Mouse (Mus musculus) kidney, embryonic 14.5 days (tissue): ENCODE data around the gene Stk17b. TPM values are rescaled to one million over a fixed set of nuclear protein-coding genes. Genes with fewer than 3 reads are reported as not detected.

Experiments
- ATAC-seq: fragments of 200-750 bp; cut with Nextera tagmentation; 2 replicates; pipeline ENCODE4 v1.8.0; 2017; ENCODE audit warnings: moderate number of reproducible peaks, mild to moderate bottlenecking, moderate TSS enrichment, moderate library complexity; ENCODE audit not compliant: low FRiP score, low TSS enrichment
- H3K27ac ChIP-seq: fragments of 300-500 bp; sonication (generic); 2 replicates; pipeline ENCODE4 v1.5.1; 2014; ENCODE audit warnings: low read depth, mild to moderate bottlenecking, low read length, moderate library complexity, mixed read lengths
- H3K27me3 ChIP-seq: fragments of 300-500 bp; sonication (generic); 2 replicates; pipeline ENCODE4 v1.6.1; 2014; ENCODE audit warnings: mild to moderate bottlenecking, low read length; ENCODE audit not compliant: control insufficient read depth, insufficient read depth
- H3K36me3 ChIP-seq: fragments of 300-500 bp; sonication (generic); 2 replicates; pipeline ENCODE4 v1.6.1; 2014; ENCODE audit warnings: low read length, mixed read lengths; ENCODE audit not compliant: control insufficient read depth, insufficient read depth
- H3K4me1 ChIP-seq: fragments of 300-500 bp; sonication (generic); 2 replicates; pipeline ENCODE4 v1.6.1; 2014; ENCODE audit warnings: low read length, mixed read lengths; ENCODE audit not compliant: control insufficient read depth, insufficient read depth
- H3K4me2 ChIP-seq: fragments of 300-500 bp; sonication (generic); replicated peaks from 2 replicates; pipeline ENCODE4 v1.6.1; 2014; ENCODE audit warnings: low read depth, mild to moderate bottlenecking, low read length
- H3K4me3 ChIP-seq: fragments of 300-500 bp; sonication (generic); 2 replicates; pipeline ENCODE4 v1.5.1; 2014; ENCODE audit warnings: mild to moderate bottlenecking, low read length
- H3K9ac ChIP-seq: fragments of 300-500 bp; sonication (generic); 2 replicates; pipeline ENCODE4 v1.6.1; 2014; ENCODE audit warnings: low read depth, mild to moderate bottlenecking, low read length, moderate library complexity
- H3K9me3 ChIP-seq: fragments of 300-500 bp; sonication (generic); 2 replicates; pipeline ENCODE4 v1.6.1; 2016; ENCODE audit warnings: low read length; ENCODE audit not compliant: control insufficient read depth
- WGBS: fragments of 180-500 bp; shearing (Covaris S2); extraction: QIAGEN DNeasy Blood & Tissue Kit; methylation state at CpG from one replicate; pipeline ENCODE4 v1.1.7; 2014; 5-methylcytosine and 5-hydroxymethylcytosine counted together
- polyA plus RNA-seq: library from polyadenylated mRNA; unstranded; fragments of >200 nt; fragmentation: Nextera tagmentation; extraction: Ambion mirVana; gene quantifications from 2 replicates; pipeline ENCODE4 v1.2.1, GENCODE M21; 2014

The Stk17b gene
- polyA plus RNA-seq, 1 experiment from 2014 or later, result 13.1 TPM

DNA sequence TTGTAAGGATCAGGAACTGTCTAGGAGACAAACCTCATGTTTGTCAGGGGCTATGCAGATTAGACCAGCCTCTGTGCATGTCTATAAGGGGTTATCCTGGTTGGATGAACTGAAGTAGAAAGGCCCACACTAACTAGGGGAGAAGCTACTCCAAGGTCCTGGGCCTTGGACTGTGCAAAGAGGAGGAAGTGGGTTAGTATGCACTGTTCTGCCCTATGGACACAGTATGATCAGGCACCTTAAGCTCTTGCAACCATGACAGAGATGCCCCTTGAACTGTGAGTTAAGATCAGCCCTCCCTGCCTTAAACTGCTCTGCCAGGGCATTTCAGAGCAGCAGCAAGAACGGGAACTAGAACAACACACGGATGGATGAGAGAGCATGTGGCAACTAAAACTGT, 31.3 kb upstream of the Stk17b start:
- no peak for ATAC-seq
- Histone ChIP-seq H3K27ac (no peak overlapping the region), H3K4me2 (no peak overlapping the region), H3K9me3 (no peaks in the 10 kb centered on the region), H3K27me3 (no peaks in the 10 kb centered on the region), H3K4me1 (no peaks in the 10 kb centered on the region), H3K4me3 (no peak overlapping the region), H3K36me3 (no peaks in the 10 kb centered on the region), H3K9ac (no peak overlapping the region)
- 24% methylated on average over 2 of the region's 2 CpGs for WGBS

- no peaks in the 10 kb centered on the region for H3K4me1 ChIP-seq
- H3K4me3 ChIP-seq, result no peak overlapping the region
- 65% methylated on average over 2 of the region's 2 CpGs for WGBS
- no peaks in the 10 kb centered on the region for H3K9me3 ChIP-seq
- no peaks in the 10 kb centered on the region for H3K36me3 ChIP-seq
- H3K4me2 ChIP-seq, result no peak overlapping the region
- no peak overlapping the region for H3K27ac ChIP-seq
- no peaks in the 10 kb centered on the region for H3K27me3 ChIP-seq
- ATAC-seq, result no peak
- H3K9ac ChIP-seq, result no peak overlapping the region
Observed at GRCm38 (mm10) chr1:53814077-53814705, 29.2 kb upstream of the Stk17b start.

GRCm38 (mm10) chr1:53811919-53812318, 26.9 kb upstream of the Stk17b start:
- H3K36me3 ChIP-seq, result no peaks in the 10 kb centered on the region
- no peak overlapping the region for H3K9ac ChIP-seq
- H3K27ac ChIP-seq, result no peak overlapping the region
- WGBS, result 83% methylated on average over 4 of the region's 4 CpGs
- no peak overlapping the region for H3K4me3 ChIP-seq
- H3K4me2 ChIP-seq, result no peak overlapping the region
- no peaks in the 10 kb centered on the region for H3K4me1 ChIP-seq
- ATAC-seq, result no peak
- no peaks in the 10 kb centered on the region for H3K27me3 ChIP-seq
- H3K9me3 ChIP-seq, result no peaks in the 10 kb centered on the region

GRCm38 (mm10) chr1:53808229-53808628, 23.2 kb upstream of the Stk17b start:
- no peak overlapping the region for H3K4me2 ChIP-seq
- no peak for ATAC-seq
- H3K9ac ChIP-seq, result no peak overlapping the region
- H3K9me3 ChIP-seq, result no peaks in the 10 kb centered on the region
- no peak overlapping the region for H3K4me3 ChIP-seq
- H3K27ac ChIP-seq, result no peak overlapping the region
- H3K4me1 ChIP-seq, result no peaks in the 10 kb centered on the region
- H3K27me3 ChIP-seq, result no peaks in the 10 kb centered on the region
- H3K36me3 ChIP-seq, result no peaks in the 10 kb centered on the region
- 72% methylated on average over 2 of the region's 2 CpGs for WGBS

DNA sequence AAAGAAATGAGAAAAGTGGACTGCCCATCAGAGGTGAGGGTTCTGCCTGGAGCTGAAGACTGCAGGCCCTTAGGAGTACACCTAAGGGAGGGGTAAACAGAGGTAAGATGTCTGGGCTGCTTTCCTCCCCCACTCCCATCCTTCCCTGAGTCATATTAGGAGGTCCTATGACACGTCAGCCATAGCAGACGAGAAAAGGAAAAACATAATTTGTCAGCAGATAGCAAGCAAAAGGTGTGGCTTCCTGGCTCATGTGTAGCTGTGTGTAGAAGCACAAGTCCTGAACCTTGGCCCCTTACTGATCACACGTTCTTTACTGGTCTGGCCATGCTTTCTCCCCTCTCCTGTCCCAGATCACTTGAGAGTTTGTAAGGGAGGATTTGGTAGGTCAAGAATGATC, 12.8 kb upstream of the Stk17b start:
- Histone ChIP-seq H3K36me3 (no peaks in the 10 kb centered on the region), H3K9ac (no peak overlapping the region), H3K27ac (no peak overlapping the region), H3K4me1 (no peaks in the 10 kb centered on the region), H3K27me3 (no peaks in the 10 kb centered on the region), H3K4me3 (no peak overlapping the region), H3K9me3 (no peaks in the 10 kb centered on the region), H3K4me2 (no peak overlapping the region)
- no peak for ATAC-seq
- WGBS, result 63% methylated on average over 3 of the region's 3 CpGs

GRCm38 (mm10) chr1:53797074-53797473, 12.1 kb upstream of the Stk17b start:
- H3K4me2 ChIP-seq, result no peak overlapping the region
- H3K27ac ChIP-seq, result no peak overlapping the region
- no peak overlapping the region for H3K4me3 ChIP-seq
- no peak overlapping the region for H3K9ac ChIP-seq
- 86% methylated on average over 5 of the region's 5 CpGs for WGBS
- no peaks in the 10 kb centered on the region for H3K9me3 ChIP-seq
- H3K36me3 ChIP-seq, result no peaks in the 10 kb centered on the region
- ATAC-seq, result no peak
- H3K27me3 ChIP-seq, result no peaks in the 10 kb centered on the region
- H3K4me1 ChIP-seq, result no peaks in the 10 kb centered on the region

GRCm38 (mm10) chr1:53796271-53796670, 11.2 kb upstream of the Stk17b start:
- WGBS, result 91% methylated on average over 6 of the region's 6 CpGs

DNA sequence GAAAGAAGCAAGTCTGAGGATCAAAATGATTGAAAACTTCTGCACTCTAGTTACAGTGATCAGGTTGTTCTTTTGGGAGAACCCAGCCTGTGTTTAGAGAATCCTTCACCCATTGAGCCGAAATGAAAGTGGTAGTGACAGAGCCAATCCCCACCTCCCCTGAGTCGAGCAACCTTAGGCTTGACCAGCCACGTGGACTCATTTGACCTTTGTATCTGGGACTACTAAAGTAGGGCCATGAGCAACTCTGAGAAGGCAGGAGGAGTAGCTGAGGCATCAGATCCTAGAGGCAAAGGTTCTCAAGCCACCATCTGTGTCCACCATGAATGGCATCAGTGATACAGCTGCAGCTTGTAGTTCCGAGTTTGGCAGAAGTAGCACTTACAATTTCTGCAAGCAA, 10.6 kb upstream of the Stk17b start:
- H3K27me3 ChIP-seq, result no peaks in the 10 kb centered on the region
- no peak overlapping the region for H3K9ac ChIP-seq
- no peaks in the 10 kb centered on the region for H3K9me3 ChIP-seq
- no peak overlapping the region for H3K4me2 ChIP-seq
- no peak for ATAC-seq
- 77% methylated on average over 4 of the region's 4 CpGs for WGBS
- H3K4me1 ChIP-seq, result no peaks in the 10 kb centered on the region
- H3K36me3 ChIP-seq, result no peaks in the 10 kb centered on the region
- no peak overlapping the region for H3K4me3 ChIP-seq
- H3K27ac ChIP-seq, result no peak overlapping the region

More at GRCm38 (mm10) chr1:53796271-53796670, 11.2 kb upstream of the Stk17b start:
- Histone ChIP-seq H3K9me3 (no peaks in the 10 kb centered on the region), H3K4me1 (no peaks in the 10 kb centered on the region), H3K36me3 (no peaks in the 10 kb centered on the region), H3K4me2 (no peak overlapping the region), H3K9ac (no peak overlapping the region), H3K27me3 (no peaks in the 10 kb centered on the region), H3K4me3 (no peak overlapping the region), H3K27ac (no peak overlapping the region)
- no peak for ATAC-seq

- WGBS, result 92% methylated on average over 5 of the region's 5 CpGs
- Histone ChIP-seq H3K27me3 (no peaks in the 10 kb centered on the region), H3K9me3 (no peaks in the 10 kb centered on the region), H3K36me3 (no peaks in the 10 kb centered on the region), H3K9ac (no peak overlapping the region), H3K4me1 (no peaks in the 10 kb centered on the region), H3K4me2 (no peak overlapping the region), H3K27ac (no peak overlapping the region), H3K4me3 (no peak overlapping the region)
- no peak for ATAC-seq
Observed at GRCm38 (mm10) chr1:53795081-53795480, 10.1 kb upstream of the Stk17b start.
